Mouse (Mus musculus): ENCODE measurements around the gene Btbd3.
"Not testable (repeated sequence)": the region's sequence is repeated elsewhere in the genome, so short reads cannot be mapped to it uniquely, and the experiment has no call there.

Btbd3 gene

DNA sequence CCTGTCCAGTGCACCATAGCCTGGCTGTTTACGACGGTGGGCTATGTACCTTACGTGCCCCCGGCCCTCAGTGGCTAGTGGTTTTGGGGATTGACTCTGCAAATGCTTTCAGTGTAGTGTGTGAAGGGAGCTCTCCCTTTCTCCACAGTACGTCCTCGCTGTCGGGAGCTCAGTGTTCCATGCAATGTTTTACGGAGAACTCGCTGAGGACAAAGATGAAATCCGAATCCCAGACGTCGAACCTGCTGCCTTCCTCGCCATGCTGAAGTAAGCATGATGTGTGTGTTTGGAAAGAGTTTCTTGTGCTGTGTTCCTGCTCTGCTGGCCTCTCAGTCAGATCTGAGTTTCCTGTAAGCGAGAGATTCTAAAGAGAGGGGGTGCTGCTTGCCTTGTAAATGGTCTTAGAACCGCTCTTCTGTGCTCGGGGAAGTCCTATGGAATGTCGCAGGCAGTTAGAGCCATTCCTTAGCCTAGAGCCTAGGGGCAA lies 23.9 kb downstream of the Btbd3 start:
- DNase-seq = peak; percentile 44

DNA sequence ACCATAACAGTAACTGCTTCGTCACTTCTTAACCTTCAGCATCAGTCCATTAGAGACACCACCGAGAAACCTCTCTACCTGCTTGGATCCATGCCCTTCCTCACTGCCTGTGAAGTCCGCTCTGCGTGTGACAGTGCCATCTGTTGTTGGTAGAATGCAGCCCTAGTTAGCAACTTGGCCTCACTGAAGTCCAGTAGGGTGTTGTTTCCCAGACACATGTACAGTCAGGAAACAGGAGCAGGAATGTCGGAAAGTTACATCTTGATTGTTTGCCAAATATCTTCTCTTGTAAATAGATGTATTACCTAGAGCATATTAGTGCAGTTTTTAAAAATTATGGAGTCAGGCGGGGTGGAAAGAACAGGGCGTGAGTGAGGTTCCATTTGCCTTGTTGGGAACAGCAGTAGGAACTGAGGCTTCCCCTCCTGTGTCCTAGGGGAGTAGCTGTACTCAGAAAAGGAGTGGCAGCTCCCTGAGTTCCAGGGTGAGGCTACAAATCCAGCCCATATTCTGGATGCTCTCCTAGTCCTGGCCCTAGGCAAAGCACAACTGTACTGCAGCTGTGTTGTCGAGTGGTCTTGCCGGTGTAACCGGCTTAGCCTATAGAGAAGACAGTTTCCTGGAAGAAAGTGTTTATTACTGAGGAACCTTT lies 25.3 kb downstream of the Btbd3 start:
- DNase-seq = peak; percentile 50

DNA sequence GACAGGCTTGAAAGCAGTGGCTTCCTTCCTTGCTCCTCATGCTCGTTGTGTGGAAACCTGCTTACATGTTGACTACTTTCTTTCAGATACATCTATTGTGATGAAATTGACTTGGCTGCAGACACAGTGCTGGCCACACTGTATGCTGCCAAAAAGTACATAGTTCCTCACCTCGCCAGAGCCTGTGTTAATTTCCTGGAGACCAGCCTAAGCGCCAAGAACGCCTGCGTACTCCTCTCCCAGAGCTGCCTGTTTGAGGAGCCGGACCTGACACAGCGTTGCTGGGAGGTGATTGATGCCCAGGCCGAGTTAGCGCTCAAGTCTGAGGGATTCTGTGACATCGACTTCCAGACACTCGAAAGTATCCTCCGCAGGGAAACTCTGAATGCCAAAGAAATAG lies 27.0 kb downstream of the Btbd3 start:
- no peak for DNase-seq

DNA sequence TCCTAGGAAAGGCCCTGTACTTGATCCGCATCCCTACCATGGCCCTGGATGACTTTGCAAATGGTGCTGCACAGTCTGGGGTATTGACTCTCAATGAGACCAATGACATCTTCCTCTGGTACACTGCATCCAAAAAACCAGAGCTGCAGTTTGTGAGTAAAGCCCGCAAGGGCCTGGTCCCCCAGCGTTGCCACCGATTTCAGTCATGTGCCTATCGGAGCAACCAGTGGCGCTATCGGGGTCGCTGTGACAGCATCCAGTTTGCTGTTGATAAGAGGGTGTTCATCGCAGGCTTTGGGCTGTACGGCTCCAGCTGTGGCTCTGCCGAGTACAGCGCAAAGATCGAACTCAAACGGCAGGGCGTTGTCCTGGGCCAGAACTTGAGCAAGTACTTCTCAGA lies 27.5 kb downstream of the Btbd3 start:
- DNase-seq = no peak

DNA sequence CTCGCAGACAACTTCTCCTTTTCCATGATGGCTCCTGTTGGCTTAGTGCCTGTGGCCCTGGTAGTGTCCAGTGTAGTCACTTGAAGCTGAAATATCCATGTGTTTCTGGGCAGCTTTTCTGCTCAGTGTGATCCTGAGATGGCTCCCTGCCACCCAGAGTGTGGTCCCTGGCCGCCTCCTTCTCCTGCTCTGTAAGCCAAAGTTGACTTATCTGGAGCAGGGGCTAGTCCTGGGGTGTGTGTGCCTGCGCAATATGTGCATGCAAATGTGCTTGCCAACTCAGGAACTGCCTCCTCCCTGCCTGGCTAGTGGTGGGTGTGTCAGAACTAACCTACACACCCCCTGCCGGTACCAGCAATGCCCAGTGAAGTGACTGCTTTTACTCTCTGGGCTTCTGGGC lies 29.4 kb downstream of the Btbd3 start:
- no peak for DNase-seq

DNA sequence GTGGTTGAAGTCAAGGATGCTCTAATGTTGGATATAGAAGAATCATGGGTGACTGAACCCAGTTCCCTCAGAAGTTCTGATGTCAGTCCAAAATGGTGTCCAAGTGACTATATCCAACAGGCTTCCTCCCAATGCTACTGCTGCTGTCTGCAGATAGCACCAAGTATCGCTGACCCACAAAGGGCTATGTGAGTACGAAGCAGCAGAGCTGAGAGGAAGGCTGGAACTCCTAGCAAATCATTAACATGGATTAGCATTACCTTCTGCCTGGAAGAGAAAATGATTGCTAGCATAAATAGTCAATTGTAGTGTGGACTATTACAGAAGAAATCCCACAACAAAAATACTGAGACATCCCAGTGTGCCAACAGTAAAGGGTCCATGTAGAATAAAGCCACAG lies 33.8 kb downstream of the Btbd3 start:
- no peak for DNase-seq

DNA sequence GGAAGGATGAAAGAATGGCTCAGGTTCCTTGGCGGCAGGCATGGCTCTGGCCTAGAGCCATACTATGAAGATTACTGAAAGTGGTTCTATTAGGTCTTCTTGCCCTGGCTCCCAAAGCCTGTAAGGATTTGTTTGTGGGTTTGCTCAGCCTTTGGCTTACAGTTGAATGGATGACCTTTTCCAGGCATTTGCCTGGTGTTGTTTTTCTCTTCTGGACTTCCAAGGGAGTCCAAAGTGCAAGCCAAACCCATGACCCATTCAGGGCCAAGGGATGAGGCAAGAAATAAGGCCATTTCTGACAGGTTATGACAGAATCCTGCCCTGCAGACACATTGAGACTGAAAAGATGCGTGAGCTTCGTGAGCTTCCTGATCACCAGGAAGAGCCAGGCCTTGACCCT lies 37.9 kb downstream of the Btbd3 start:
- DNase-seq = no peak

DNA sequence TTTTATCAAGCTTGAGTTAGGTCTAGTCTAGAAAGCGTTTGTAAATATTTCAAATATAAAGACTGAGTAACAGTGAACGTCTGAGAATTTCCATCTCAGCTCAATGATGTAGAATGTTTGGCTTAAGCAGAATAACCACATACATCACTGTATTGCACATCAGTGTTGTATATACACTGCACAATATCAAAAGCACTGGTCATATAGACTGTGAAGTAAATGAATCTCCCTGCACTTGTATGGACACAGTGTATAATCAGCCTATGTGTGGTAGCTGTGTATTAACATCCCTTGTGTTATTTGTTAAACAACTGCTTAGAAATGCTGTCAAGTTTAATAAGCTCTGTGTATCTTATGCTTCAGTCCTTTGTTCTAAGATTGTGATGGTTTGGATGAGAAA lies 49.9 kb downstream of the Btbd3 start:
- no peak for DNase-seq

DNA sequence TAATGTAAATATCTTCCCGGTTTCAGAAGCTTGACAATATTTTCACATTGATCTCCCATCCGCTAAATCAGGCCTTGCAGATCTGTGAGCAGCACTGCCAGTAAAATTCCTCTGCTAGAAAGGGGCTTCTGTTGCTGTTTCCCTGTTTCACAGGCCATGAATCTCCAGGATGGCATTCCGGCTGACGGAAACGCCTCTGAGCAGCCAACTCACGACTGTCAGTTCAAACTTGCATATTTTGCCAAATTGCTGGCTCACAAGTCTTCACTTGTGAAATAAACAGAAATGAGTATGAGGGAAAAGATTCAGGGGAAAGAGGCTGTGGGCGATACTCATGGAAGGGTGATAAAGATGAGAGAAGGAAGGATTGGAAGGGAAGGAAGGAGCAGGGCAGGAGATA lies 59.3 kb downstream of the Btbd3 start:
- DNase-seq = peak; percentile 24

DNA sequence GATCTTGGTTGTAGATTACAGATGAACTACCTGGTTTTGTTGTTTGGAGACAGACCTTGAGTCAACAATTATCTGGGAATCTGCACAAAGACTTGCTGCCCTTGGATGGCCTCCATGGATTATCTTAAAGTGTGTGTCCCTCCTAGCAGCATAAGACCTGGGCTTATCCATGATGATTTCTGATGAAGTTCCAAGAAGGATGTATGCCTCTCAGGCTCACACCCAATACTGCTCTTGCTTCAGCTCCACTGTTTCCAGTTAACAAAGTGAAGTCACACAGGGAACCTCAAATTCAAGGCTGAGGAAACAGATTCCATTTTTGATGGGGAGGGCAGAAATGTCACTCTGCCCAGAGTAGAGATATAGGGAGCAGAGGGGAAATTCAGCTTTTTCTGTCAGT lies 64.0 kb downstream of the Btbd3 start:
- no peak for DNase-seq

DNA sequence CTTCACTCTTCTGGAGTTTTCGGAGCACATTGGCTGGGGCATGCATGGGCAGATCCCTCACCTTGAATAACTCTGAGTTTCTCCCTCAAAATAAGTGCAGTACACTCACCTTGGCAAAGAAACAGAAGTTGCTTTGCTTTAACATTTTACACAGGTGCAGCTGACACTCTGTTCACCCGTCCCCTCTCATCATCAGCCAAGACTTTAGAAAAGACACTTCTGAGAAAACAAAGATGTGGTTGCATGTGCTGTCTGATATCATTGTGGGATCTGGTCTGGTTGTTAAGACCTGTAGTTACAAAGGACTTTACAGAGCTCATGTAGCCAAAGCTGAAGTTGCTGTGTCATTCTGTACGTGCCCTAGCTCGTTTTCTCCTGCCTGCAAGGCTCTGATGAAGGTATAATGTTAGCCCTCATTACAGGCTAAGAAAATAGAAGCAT lies 64.7 kb downstream of the Btbd3 start:
- no peak for DNase-seq

DNA sequence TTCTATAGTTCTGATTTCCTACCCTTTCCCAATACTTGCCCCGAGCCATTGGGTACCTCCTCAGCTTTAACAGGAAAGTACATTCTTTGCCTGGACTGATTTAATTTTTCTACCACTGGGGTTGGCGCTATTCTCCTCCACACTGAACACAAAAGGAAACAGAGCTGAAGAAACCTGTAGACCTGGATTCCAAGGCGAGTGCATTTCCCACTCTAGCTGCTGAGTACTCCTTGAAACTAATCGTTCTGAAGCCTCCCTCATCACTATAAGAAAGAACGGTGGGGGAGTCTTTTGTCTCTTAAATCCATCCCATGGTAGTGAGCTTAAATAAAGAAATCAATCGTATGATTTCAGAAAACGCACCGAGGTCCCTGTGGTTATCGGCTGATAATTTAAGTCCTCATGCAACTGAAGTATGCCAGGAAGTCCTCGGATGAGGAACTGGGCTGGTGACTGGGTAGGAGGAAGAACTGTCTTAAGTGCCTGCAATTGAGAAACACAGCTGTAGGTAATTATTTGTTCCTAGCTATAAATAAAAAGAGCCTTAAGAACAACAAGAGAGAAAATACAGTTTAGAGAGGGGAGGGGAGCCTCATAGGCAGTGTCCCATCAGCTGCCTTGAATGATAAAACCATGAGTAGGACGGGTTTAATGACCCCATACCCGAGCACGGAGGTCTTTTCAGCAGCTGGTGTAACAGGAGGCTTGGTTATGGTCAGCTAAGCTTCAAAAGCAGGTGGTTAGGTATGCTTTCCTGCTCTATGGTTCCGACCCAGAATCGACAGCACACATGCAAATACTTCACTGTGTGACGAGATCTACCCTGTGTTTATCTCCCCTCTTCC lies 66.1 kb downstream of the Btbd3 start:
- DNase-seq = no peak

DNA sequence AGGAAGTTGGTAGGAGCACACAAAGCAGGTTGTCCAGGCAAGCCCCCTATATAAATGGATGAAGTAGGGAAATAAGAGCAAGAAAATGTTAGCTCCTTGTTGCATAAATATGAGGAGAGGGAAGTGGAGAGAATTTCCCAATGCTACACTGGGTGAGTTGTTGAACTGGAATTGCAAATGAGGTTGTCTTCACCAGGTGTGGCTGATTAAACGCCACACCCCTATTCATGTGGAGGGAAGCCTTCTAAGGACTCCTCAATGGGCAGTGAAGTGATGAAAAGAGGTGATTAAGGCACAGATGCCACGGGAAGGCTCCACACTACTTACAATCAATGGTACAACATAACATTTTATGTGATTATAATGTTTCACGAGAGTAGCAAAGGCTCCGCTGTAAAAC lies 70.0 kb downstream of the Btbd3 start:
- no peak for DNase-seq

DNA sequence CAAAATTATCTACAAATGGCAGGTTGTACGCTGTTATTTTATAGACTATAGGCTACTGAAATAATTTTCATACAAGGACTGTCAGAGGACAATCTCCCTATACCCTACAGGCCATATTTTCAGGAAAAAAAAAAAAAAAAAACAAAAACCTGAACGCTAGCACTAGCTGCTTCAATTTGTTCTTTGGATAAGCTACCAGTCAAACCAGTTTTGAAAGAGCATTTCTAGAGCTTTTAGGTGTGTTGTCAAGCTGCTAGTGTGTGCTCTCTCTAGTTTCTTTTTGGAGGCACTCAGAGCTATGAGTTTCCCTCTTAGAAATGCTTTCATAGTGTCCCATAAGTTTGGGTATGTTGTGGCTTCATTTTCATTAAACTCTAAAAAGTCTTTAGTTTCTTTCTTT lies 77.8 kb downstream of the Btbd3 start:
- not testable (repeated sequence) for DNase-seq

DNA sequence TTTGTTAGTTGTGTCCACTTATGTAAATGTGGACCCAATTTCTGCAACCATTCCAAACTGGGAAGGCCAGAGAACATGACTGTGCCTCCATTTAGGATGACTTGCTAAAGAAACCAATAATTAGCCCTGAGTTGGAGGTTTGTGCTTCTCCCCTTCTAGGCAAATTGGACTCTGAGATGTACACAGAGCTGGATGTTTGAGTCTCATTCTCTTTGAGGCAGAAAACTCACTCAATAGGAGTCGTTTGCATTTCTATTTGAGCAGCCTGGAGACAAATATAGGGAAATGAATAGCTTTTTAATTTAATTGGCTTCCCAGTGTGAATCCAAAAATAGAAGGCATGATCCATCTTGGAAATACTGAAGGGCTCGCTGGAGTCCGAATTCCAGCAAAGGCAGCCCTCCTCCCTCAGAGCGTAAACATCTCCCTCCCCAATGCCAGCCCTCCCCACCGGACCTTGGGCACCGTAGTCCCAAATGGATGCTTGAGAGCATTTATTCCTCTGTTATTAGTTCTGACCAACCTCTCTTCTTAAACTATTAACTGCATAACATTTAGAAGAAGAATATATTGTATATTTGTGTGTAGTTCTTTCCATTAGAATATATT lies 81.6 kb downstream of the Btbd3 start:
- no peak for DNase-seq

DNA sequence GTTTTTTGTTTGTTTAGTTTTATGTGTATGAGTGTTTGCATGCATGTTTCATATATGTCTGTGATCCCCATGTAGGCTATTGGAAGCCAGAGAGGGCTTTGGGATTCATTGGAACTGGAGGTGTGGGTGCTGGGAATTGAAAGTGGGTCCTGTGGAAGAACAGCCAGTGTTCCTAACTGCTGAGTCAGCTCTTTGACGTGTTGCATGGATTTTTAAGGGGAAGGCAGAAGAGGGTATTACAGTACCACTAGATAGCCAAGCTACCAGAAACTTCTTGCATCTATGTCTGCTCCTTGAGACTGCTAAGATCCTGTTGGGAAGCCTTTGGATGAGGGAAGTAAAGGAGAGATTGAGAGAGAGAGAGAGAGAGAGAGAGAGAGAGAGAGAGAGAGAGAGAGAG lies 82.2 kb downstream of the Btbd3 start:
- DNase-seq = no peak

DNA sequence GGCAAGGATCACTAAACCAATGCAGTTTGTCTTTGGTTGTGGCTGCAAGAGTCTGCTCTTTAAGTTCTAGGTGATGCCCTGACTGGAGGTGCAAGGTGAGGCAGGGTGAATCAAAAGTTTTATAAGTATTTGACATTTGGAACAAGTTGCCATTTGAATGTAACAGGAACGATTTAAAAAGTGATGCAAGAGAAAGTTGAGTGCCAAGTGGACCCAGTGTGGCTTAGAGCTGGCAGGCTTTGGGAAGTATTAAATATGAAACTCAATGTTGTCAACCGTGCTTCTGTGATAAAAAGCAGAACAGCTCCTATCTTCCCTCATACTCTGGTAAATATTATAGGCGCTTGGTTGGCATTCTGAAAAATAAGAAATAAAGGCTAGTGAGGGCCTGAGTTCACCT lies 99.0 kb downstream of the Btbd3 start:
- no peak for DNase-seq

DNA sequence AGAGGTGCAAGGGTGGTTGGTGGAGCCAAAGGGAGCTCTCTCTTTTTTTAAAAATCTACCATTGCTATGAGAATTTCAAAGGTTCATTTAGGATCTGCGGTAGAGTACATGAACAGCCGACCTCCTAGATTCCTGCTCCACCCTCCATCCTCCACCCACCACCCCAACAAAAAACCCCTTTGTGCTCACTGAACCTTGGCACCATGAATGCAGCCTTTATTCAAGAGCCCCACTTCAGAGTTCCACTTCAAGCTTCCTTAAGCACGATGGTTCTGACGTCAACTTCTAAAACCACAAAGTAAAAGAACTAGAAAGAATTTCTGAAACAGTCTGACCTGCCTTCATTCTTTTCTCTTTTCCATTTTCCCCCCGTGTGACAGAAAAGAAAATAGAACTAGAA lies 106.1 kb downstream of the Btbd3 start:
- DNase-seq = peak; percentile 18

DNA sequence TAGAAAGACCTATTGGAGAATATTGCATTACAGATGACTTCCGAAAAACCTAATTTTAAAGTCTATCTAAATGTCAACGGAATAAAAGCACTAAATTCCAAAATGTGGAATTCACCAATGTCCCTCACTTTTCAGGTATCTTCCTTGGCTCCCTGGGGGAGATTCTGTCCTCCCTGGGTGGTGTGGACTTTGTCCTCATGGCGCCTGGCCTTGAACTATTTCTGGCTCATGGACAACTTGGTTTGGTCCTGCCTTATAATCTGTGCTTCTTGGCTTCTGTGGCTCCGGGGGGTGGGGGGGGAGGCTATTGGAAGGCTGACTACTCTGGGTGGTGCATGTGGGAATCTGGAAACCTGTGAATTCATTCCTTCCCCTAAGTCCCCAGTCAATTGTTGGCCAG lies 109.0 kb downstream of the Btbd3 start:
- DNase-seq = no peak

DNA sequence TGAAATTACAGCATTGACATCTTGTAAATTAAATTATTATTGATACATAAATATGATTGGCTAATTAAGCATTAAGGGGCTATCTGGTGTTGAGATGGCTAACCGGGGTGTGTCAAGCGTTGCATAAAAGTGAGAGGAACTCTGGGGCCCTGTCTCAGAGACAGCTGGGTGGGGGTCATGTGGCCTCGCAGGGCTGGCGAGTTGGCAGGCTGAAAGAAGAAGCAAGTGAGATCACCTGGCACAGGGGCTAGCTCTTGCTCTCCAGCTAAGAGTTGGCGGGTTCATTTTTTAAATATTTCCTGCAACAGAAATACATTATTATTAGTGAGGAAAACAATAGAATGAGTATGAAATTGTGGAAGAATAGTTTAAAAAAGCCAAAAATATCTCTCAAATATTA lies 118.2 kb downstream of the Btbd3 start:
- DNase-seq = no peak

DNA sequence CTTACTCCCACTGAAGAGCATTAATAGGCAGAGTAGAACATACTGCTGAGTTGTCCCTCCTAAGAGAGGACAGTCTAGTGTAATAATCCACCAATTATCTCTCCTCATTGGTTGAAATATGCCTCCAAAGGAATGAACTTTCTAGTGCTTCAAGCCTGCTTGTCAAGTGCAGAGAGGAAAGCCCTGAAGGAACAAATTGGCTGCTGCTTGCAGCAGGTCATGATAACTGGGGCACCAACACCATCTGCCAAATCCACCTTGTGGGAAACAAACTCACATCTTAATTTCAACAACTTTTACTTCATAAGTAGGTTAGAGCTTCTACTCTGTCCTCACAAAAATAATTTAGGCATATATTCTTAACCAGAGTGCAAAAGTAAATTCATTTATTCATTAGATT lies 122.5 kb downstream of the Btbd3 start:
- no peak for DNase-seq

DNA sequence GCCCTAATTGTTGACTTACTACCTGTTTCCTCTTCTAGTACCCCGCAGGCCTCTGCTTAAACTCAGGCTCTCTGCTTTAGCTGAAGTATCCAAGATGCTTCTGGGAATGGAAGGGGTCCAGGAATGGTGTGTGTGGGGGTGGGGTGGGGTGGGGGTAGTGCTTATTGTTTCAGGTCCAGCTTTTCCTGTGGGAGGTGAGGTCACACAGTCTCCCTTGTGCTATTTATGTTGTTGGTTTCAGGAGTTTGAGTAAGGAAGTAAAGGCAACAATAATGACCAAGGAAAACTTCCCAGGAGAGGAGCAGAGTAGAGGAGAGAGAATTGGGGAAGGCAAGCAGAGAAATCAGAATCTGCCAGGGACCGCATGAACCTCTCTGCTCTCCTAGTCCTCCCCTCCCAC lies 128.4 kb downstream of the Btbd3 start:
- no peak for DNase-seq

DNA sequence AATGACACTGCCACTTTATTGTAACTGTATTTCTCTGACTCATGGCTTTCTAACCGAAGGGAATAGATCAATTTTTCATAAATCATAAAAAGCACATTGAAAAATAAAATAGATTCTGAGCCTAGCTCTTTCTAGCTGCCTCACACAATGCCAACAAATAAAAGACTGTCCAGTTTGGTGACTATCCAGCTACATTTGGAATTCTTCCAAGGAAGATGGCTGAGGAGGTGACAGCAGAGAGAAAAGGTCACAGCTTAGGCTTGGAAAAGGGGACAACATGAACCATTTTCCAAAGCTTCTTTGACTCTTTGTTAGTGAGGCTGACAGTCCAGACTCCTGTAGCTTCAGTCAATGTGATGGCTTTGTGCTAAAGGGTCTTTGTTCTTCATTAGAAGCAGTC lies 132.2 kb downstream of the Btbd3 start:
- peak; percentile 4 for DNase-seq

DNA sequence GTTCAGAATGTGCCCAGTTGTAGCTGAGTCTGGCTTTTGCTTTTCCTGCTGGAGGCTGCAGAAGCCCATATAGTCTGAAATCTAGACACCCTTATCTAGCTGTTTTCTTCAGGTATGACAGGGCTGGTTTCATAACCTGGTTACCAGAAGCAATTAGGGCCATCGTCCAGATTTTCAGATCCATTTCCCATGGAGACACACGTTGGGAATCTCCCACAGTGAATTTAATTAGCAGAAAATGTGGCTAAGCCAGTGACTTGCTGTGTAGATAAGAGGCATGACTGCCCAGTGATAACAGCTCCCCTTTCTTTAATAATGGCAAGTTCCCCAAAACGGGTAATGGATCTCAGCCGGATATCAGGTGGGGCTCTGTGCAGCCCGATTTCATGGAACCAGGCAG lies 146.7 kb downstream of the Btbd3 start:
- DNase-seq = no peak
